Mouse (Mus musculus) ZHBTc4 (cell line): ENCODE measurements around the gene Il3.
A peak's percentile ranks its signal among the peaks of the same experiment; 100 is the strongest.
"Not testable (repeated sequence)": the region's sequence is repeated elsewhere in the genome, so short reads cannot be mapped to it uniquely, and the experiment has no call there.

Experiments
- DNase-seq: peaks from one replicate; pipeline ENCODE4 v3.0.0-alpha.2; 2011; ENCODE audit warnings: low read depth, low spot score

The Il3 gene

GRCm38 (mm10) chr11:54267177-54267576, at the start of gene Il3:
TSS of gene Il3 (minus strand) at chr11:54267277.
- DNase-seq, result no peak

GRCm38 (mm10) chr11:54315336-54315735, 48.3 kb upstream of the Il3 start:
- DNase-seq, result no peak

DNA sequence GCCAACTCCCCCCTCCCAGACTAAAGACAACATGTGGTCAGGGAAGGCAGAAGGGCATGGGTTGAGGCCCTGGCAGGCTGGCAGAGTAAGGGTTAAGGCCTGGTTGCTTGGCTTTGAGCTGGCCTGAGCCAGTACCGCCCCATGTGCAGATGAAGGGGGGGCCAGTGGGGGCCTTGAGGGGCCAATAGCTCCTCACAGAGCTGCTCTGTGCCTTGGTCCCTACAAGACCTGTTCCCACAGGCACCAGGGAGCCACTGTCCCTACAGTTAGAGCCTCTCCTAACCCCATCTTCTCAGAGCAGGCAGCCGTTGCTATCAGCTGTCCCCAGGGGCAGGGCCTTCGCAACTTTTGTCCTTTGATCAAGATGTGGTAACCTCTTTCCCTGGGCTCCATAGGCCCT, 47.7 kb upstream of the Il3 start:
- no peak for DNase-seq

- no peak for DNase-seq
Measured at GRCm38 (mm10) chr11:54313391-54314360, 46.6 kb upstream of the Il3 start.

GRCm38 (mm10) chr11:54312603-54313002, 45.5 kb upstream of the Il3 start:
- DNase-seq, result no peak

GRCm38 (mm10) chr11:54312021-54312420, 44.9 kb upstream of the Il3 start:
- DNase-seq, result peak; percentile 80

DNA sequence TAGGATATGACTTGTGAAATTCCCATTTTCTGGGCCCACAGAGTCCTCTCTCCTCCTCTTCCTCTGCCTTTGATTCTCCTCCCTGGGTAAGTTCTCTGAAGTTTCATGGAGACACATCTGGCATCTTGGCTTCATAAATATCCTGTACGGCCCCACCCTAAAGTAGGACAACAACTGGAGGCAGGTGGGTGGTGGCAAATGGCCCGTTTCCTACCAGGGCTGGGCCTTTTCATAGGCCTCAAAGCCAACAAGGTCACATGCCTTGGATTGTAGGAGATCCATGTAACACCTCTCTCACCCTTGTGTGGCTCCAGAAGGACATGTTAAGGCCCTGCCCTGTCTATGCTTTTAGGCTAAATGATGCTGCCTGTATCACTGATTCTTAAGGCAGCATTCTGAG, 43.5 kb upstream of the Il3 start:
- DNase-seq, result peak; percentile 56

DNA sequence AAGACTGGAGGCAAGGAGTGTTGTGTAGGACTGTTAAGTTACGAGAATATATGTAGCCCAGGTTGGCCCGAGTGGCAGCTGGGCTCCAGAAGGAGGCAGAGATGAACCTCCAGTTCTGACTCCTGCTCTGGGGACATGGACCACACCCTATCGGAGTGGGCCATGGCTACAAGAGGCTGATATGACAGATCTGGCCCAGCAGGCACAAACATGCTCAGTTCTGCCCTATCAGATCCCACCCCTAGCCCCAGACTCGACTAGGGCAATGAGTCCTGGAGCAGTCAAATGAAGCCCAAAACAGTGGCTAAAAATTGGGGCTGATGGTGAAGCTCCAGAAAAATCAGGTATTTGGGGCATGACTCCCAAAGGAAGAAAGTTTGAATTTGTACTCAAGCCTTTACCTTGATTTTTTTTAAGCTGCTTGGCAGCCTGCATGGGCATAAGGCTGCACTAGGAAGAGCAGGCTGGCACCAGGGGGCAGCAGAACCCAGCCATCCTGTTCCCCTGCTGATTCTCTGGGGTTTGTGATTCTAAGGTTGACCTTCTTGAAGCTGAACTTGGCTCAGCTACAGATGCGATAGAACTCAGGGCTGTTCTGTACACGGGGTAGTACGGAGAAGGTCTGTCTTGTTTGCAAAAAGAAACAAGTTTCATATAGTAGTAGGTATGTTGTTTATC, 40.2 kb upstream of the Il3 start:
- peak; percentile 47 for DNase-seq

GRCm38 (mm10) chr11:54305331-54305730, 38.3 kb upstream of the Il3 start:
- no peak for DNase-seq

DNA sequence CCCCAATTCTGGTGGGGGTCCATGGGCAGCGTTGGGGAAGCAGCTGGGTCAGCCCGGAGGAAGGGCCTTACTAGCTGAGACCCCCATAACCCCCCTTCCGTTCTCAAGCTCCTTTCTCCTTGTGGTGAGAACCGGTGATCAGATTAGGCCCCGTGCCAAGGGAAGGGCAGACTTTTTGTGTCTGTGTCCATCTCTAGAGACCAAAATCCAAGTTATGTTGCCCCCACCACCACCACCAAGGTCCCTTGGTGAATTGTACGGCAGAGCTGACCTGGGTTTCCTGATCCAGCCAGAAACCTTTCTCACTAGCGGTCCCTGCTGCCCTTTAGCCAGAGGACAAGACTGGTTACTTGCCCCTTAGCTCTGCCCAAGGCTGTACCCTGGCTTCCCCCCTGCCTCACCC, 37.4 kb upstream of the Il3 start:
- no peak for DNase-seq

DNA sequence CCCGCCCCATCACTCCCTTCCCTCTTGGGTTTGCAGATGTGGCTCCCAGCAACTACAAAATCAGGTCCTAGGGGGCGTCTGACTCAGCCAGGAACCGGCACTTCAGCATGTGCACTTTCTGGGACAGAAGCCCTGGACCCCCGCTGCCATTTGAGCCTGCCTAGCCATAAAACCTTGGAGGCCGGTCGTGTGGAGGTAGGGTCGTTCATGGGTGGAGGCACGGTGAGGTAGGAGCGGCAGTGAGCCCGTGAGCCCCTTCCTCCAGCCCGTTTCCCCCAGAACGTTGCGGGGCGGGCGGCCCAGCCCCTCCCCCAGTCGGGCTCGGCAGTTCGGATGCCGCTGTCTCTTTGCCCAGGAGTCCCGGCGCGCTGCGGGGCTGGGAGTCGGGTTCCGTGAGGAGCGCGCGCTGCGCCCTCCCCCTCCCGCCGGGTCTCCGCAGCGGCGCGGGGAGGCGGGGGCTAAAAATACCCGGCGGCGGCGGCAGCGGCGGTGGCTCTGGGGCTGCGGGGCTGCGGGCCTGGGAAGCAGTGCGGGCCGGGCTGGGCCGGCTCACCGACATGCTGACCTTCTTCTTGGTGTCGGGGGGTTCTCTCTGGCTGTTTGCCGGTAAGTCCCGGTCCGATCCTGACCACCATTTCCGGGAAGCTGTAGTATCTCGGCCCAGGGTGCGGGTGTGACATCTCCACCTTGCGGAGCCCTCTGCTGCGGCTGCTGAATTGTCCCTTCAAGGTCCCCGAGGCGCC, 36.8 kb upstream of the Il3 start, which contains the start of gene Acsl6:
TSS of gene Acsl6 (plus strand) at position 71 of the 743 bp plus-strand sequence.
- DNase-seq, result peak; percentile 70

DNA sequence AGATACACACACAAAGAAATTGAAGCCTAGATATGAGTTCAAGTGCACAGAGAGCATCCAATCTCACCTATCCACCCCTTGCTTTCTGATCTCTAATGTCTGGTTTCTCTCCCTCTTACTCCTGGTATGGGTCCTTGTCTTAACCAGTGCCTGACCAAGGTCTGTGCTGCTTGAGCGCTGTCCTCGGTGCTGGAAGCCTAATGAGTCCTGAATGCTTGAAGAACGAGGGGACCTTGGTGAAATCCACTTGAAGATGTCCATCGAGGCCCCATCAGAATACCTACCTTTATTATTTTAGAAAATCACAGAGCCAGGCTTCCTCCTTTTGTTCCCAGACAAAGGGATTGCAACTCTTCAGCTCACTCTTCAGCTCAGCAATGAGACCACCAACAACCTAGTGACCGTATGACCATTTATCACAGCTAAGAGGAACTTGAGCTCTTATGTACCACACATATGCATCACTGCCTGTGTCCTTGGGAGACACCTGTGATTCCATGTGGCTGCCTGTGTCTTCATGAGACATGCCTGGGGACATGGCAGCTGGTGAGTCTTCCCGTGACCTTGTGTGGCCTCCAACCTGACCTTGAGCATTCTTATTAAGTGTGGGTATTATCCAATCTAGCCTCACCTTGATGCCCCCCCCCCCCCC, 36.1 kb upstream of the Il3 start:
- peak; percentile 80 for DNase-seq

- no peak for DNase-seq
Measured at GRCm38 (mm10) chr11:54302606-54303005, 35.5 kb upstream of the Il3 start.

DNA sequence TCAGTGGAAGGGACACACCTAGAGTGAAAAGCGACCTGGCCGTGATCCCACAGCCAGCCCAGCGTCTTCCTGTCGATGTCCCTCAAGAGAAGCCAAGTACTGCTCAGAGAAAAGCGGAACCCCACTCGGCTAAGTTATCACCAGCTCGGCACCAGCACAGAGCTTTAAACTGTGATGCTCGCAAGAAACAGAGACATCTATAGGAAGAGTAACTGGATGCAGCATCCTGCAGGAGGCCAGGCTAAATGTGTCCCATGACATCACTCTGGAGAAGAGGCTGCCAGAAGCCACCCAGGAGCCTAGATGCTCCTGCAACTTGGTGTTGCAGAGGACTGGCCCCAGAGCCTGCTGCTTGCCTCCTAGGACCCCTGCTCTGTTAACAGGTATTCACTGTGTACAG, 34.9 kb upstream of the Il3 start:
- no peak for DNase-seq

GRCm38 (mm10) chr11:54298777-54299176, 31.7 kb upstream of the Il3 start:
- DNase-seq, result peak; percentile 30

GRCm38 (mm10) chr11:54297471-54297870, 30.4 kb upstream of the Il3 start:
- not testable (repeated sequence) for DNase-seq

GRCm38 (mm10) chr11:54296734-54297133, 29.7 kb upstream of the Il3 start:
- DNase-seq, result no peak

GRCm38 (mm10) chr11:54295971-54296370, 28.9 kb upstream of the Il3 start:
- DNase-seq, result no peak

- no peak for DNase-seq
Measured at GRCm38 (mm10) chr11:54293980-54294807, 27.1 kb upstream of the Il3 start.

GRCm38 (mm10) chr11:54292163-54292562, 25.1 kb upstream of the Il3 start:
- no peak for DNase-seq
